Mouse (Mus musculus): ENCODE data around the gene Naa40. TPM values are rescaled to one million over a fixed set of nuclear protein-coding genes. Genes with fewer than 3 reads are reported as not detected.

Gene Naa40
- polyA plus RNA-seq, 1 experiment from 2014 or later = 47.8 TPM

DNA sequence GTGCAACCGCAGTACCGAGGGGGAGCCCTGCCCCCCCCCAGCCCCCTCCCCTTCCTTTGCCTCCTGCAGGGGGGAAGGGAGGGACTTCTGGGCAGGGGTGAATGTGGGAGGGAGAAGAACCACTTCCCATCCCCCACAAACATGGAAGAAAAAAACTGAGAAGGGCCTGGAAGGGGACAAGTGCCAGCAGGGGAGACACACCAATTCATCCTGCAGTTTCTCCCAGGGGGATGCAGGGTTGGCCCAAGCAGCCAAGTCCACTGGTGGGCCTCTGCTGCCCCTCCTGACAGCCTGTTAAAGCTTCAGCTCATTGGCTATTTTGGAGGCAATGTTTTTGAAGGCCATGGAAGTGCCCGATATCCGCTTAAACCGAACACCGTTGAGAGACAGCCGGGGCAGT is 35.8 kb upstream of the Naa40 start:
- Histone ChIP-seq H3K4me3 (ENCODE audit: low read depth, low read length) (no peak overlapping the region), H3K36me3 (ENCODE audit: control insufficient read depth, insufficient read depth, low read length) (peaks cover 95% of the 10 kb centered on the region), H3K4me2 (ENCODE audit: low read depth, low read length) (no peak overlapping the region), H3K27me3 (replicated peaks; ENCODE audit: control insufficient read depth, insufficient read depth, low read length) (no peaks in the 10 kb centered on the region), H3K9me3 (ENCODE audit: control insufficient read depth, low read length) (no peaks in the 10 kb centered on the region), H3K9ac (ENCODE audit: low read depth, low read length) (no peak overlapping the region), H3K27ac (replicated peaks; ENCODE audit: low read depth, low read length) (peak overlapping the region; percentile 61; the same call in 1 of the 2 replicates), H3K4me1 (ENCODE audit: control insufficient read depth, insufficient read depth, low read length) (peaks cover 17% of the 10 kb centered on the region)
- DNase-seq (ENCODE audit: low spot score) (no peak), ATAC-seq (ENCODE audit: low read depth) (no peak)
- WGBS = 61% methylated on average over 6 of the region's 7 CpGs

DNA sequence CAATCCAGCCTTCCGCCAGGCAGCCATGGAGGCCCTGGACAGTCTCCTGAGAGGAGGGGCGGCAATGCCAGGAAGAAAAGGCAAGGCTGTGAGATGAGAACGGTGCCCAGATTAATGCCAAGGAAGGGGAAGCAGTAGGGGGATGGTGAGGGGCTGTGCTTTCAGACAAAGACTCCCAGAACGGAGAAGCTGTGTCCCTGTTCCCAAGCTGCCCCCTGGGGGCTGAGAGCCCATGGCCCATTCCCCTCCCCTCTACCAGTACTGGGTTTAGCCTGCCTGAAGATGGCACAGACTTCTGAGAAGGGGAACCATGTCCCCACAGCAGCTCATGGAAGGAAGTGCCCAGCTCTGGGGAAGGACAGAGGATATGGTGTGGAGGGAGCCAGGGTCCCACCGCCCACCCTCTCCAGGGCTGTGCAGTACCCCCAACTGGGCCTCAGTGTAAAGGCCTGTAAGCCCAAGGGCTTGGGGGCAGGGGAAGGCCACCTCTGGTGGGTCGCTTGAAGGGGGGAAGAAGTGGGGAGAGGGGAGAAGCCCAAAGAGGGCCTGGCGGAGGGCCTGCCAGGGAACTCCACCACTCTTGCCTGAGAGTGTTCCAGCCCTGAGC is 35.2 kb upstream of the Naa40 start:
- Histone ChIP-seq H3K27me3 (replicated peaks; ENCODE audit: control insufficient read depth, insufficient read depth, low read length) (no peaks in the 10 kb centered on the region), H3K9me3 (ENCODE audit: control insufficient read depth, low read length) (no peaks in the 10 kb centered on the region), H3K4me2 (ENCODE audit: low read depth, low read length) (no peak overlapping the region), H3K36me3 (ENCODE audit: control insufficient read depth, insufficient read depth, low read length) (peaks cover 95% of the 10 kb centered on the region), H3K27ac (replicated peaks; ENCODE audit: low read depth, low read length) (peak overlapping the region; percentile 61), H3K9ac (ENCODE audit: low read depth, low read length) (no peak overlapping the region), H3K4me3 (ENCODE audit: low read depth, low read length) (no peak overlapping the region), H3K4me1 (ENCODE audit: control insufficient read depth, insufficient read depth, low read length) (peaks cover 17% of the 10 kb centered on the region)
- ATAC-seq (ENCODE audit: low read depth) (no peak), DNase-seq (ENCODE audit: low spot score) (no peak)
- 53% methylated on average over 7 of the region's 7 CpGs for WGBS

DNA sequence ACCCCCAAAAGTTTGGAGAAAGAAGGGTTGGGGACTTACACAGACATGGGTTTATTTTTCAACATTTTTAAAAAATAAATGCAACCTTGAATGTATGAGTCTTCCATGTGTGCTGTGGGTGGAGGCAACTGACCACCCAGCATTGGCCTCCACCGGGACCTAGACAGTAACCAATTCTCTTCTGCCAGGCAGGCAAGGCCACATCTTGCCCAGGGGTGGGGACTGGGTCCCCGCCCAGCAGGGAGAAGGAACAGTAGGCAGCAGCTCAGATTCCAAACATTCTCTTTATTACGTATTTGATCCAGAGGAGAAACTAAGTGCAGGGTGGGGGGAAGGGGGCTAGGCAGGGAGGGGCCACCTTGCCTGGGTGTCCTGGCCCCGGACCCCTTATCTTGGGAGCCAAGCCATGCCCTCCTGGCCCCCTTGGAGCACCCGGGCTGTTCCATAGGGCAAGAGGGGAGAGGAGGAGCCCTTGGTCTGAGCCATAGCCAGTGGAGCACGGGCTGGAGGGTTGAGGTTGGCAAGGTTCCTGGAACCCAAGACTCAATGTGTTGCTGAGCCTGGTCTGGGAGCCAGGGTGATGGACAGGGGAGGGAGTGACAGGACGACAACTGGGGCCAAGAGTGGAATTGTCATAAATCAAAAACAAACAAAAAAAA is 34.3 kb upstream of the Naa40 start:
- H3K9ac ChIP-seq (ENCODE audit: low read depth, low read length) = peak overlapping the region; percentile 25; the same call in 1 of the 2 replicates

DNA sequence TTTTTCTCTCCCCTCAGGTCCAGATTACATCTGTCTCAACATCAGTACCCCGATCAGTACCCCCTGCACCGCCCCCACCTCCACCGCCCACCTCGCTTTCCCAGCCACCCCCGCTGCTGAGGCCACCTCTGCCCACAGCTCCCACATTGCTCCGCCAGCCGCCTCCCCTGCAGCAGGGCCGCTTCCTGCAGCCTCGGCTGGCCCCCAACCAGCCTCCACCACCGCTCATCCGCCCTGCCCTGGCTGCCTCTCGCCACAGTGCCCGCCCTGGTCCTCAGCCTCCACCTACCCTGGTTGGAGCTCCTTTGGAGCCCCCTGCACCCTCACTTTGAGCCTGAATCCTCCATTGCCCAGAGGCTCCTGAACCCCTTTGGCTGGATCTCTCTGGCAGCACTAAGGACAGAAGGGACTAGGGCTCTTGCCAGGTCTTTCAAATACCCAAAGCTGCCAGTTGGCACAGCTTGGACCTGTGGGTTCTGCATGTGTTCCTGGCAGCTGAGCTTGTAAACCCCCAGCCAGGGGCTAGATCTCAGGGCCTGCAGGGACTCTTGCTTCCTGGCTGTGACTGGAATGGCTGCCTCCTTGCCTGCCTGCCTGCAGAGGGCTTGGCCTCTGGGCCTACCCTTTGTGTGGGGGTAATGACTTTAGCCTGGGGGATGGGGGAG is 33.5 kb upstream of the Naa40 start:
- Histone ChIP-seq H3K4me2 (ENCODE audit: low read depth, low read length) (no peak overlapping the region), H3K4me3 (ENCODE audit: low read depth, low read length) (no peak overlapping the region), H3K27me3 (replicated peaks; ENCODE audit: control insufficient read depth, insufficient read depth, low read length) (no peaks in the 10 kb centered on the region), H3K27ac (replicated peaks; ENCODE audit: low read depth, low read length) (peak overlapping the region; percentile 63), H3K9ac (ENCODE audit: low read depth, low read length) (peak overlapping the region; percentile 25; the same call in 1 of the 2 replicates), H3K9me3 (ENCODE audit: control insufficient read depth, low read length) (no peaks in the 10 kb centered on the region), H3K36me3 (ENCODE audit: control insufficient read depth, insufficient read depth, low read length) (peaks cover 89% of the 10 kb centered on the region), H3K4me1 (ENCODE audit: control insufficient read depth, insufficient read depth, low read length) (peaks cover 22% of the 10 kb centered on the region)
- WGBS = 73% methylated on average over 10 of the region's 13 CpGs
- DNase-seq (ENCODE audit: low spot score) (no peak), ATAC-seq (ENCODE audit: low read depth) (no peak)

More for the DNA sequence above, 34.3 kb upstream of the Naa40 start:
- Histone ChIP-seq H3K4me2 (ENCODE audit: low read depth, low read length) (no peak overlapping the region), H3K27ac (replicated peaks; ENCODE audit: low read depth, low read length) (peak overlapping the region; percentile 63), H3K4me1 (ENCODE audit: control insufficient read depth, insufficient read depth, low read length) (peaks cover 17% of the 10 kb centered on the region), H3K36me3 (ENCODE audit: control insufficient read depth, insufficient read depth, low read length) (peaks cover 95% of the 10 kb centered on the region), H3K4me3 (ENCODE audit: low read depth, low read length) (no peak overlapping the region), H3K9me3 (ENCODE audit: control insufficient read depth, low read length) (no peaks in the 10 kb centered on the region), H3K27me3 (replicated peaks; ENCODE audit: control insufficient read depth, insufficient read depth, low read length) (no peaks in the 10 kb centered on the region)
- ATAC-seq (ENCODE audit: low read depth) = no peak
- 32% methylated on average over 6 of the region's 7 CpGs for WGBS
- DNase-seq (ENCODE audit: low spot score) = no peak

DNA sequence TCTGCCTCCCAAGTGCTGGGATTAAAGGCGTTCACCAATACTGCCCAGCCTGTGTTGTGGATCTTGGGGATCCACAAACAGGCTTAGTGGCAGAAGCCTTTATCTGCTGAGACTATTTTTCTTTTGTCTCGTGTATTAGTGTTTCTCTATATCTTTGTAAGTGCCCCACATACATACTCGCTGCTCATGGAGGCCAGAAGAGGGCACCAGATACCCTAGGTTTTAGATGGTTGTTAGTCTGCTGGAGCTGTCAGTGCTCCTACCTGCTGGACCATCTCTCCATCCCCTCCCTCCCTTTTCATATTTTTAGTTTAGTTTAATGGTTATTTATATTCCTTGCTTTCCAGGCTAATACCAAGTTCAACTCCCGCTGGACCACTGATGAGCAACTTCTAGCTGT is 32.5 kb upstream of the Naa40 start:
- H3K9ac ChIP-seq (ENCODE audit: low read depth, low read length) = no peak overlapping the region
- H3K4me3 ChIP-seq (ENCODE audit: low read depth, low read length) = no peak overlapping the region
- H3K4me1 ChIP-seq (ENCODE audit: control insufficient read depth, insufficient read depth, low read length) = peaks cover 25% of the 10 kb centered on the region
- DNase-seq (ENCODE audit: low spot score) = no peak
- no peaks in the 10 kb centered on the region for H3K27me3 ChIP-seq (replicated peaks; ENCODE audit: control insufficient read depth, insufficient read depth, low read length)
- H3K27ac ChIP-seq (replicated peaks; ENCODE audit: low read depth, low read length) = no peak overlapping the region
- 86% methylated on average over 4 of the region's 4 CpGs for WGBS
- H3K36me3 ChIP-seq (ENCODE audit: control insufficient read depth, insufficient read depth, low read length) = peaks cover 82% of the 10 kb centered on the region
- no peaks in the 10 kb centered on the region for H3K9me3 ChIP-seq (ENCODE audit: control insufficient read depth, low read length)
- H3K4me2 ChIP-seq (ENCODE audit: low read depth, low read length) = no peak overlapping the region
- no peak for ATAC-seq (ENCODE audit: low read depth)

DNA sequence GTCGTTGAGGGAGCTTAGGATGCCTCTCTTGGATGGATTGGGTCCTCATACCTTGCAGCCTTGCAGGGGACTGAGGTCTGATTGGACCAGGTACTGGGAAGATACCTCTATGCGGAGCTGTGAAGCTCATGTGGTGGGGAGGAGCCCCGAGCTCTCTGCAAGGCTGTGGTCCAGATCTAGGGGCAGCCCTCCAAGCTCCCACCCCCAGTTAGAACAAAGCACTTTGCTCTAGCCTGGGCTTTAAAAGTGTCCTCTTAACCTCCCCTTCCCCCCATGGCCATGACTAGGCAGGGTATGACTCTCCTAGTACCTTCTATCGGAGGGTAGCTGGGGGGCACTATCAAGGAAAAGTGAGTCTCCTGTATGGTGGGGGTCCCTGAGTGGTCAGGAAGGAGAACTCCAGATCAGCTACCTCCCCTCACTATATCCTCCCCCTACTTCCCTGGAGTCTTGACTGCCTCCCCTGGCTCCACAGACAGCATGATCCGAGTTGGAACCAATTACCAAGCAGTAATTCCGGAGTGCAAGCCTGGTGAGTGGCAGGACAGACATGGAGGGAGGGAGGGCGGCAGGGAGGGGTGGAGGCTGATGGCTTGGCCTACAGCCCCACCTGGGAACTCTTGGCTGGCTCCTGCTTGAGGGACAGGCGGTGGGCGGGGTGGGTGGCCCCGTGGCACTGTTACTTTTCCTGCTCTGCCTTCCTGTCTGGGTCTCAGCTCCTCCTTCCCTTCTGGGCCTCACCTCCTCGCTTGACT is 28.5 kb upstream of the Naa40 start:
- Histone ChIP-seq H3K27me3 (replicated peaks; ENCODE audit: control insufficient read depth, insufficient read depth, low read length) (no peaks in the 10 kb centered on the region), H3K36me3 (ENCODE audit: control insufficient read depth, insufficient read depth, low read length) (peaks cover 42% of the 10 kb centered on the region), H3K27ac (replicated peaks; ENCODE audit: low read depth, low read length) (peak overlapping the region; percentile 93), H3K9me3 (ENCODE audit: control insufficient read depth, low read length) (no peaks in the 10 kb centered on the region), H3K4me1 (ENCODE audit: control insufficient read depth, insufficient read depth, low read length) (peaks cover 33% of the 10 kb centered on the region), H3K4me3 (ENCODE audit: low read depth, low read length) (peak overlapping the region; percentile 88), H3K4me2 (ENCODE audit: low read depth, low read length) (peak overlapping the region; percentile 87), H3K9ac (ENCODE audit: low read depth, low read length) (peak overlapping the region; percentile 90)
- 7% methylated on average over 10 of the region's 11 CpGs for WGBS
- DNase-seq (ENCODE audit: low spot score) (peak; percentile 74), ATAC-seq (ENCODE audit: low read depth) (peak; percentile 1; the same call in 1 of the 2 replicates)

DNA sequence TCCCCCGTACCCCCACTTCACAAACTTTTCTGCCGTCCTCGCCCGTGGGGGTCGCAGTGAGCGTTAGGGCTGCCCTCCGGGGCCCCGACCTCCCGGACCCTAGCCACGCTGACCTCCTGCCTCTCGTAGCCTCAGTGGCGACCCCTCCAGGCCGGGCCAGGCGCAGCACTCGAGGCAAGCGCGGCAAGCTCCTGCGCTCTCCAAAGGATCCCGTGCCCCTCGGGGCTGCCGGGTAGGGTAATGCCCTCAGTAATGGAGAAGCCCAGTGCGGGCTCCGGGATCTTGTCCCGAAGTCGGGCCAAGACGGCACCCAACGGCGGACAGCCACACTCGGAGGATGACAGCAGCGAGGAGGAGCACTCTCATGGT is 27.7 kb upstream of the Naa40 start:
- H3K4me1 ChIP-seq (ENCODE audit: control insufficient read depth, insufficient read depth, low read length) = peaks cover 35% of the 10 kb centered on the region
- H3K4me3 ChIP-seq (ENCODE audit: low read depth, low read length) = peak overlapping the region; percentile 88

More for the DNA sequence above, 27.7 kb upstream of the Naa40 start:
- Histone ChIP-seq H3K36me3 (ENCODE audit: control insufficient read depth, insufficient read depth, low read length) (peaks cover 35% of the 10 kb centered on the region), H3K4me2 (ENCODE audit: low read depth, low read length) (peak overlapping the region; percentile 87), H3K9me3 (ENCODE audit: control insufficient read depth, low read length) (no peaks in the 10 kb centered on the region), H3K27me3 (replicated peaks; ENCODE audit: control insufficient read depth, insufficient read depth, low read length) (no peaks in the 10 kb centered on the region), H3K27ac (replicated peaks; ENCODE audit: low read depth, low read length) (peak overlapping the region; percentile 93), H3K9ac (ENCODE audit: low read depth, low read length) (peak overlapping the region; percentile 90)
- ATAC-seq (ENCODE audit: low read depth) (peak; percentile 24; the same call in 1 of the 2 replicates), DNase-seq (ENCODE audit: low spot score) (peak; percentile 79)
- WGBS = 1% methylated on average over 21 of the region's 30 CpGs
